Mouse (Mus musculus) heart, embryonic 15.5 days (tissue): ENCODE data around the gene Taf10. TPM values are rescaled to one million over a fixed set of nuclear protein-coding genes. Genes with fewer than 3 reads are reported as not detected.
A peak's percentile ranks its signal among the peaks of the same experiment; 100 is the strongest.
"Not testable (repeated sequence)": the region's sequence is repeated elsewhere in the genome, so short reads cannot be mapped to it uniquely, and the experiment has no call there.

ENCODE experiments used
- ATAC-seq: fragments of 200-750 bp; cut with Nextera tagmentation; replicated peaks from 2 replicates; pipeline ENCODE4 v1.8.0; 2017; ENCODE audit warnings: low read depth, moderate TSS enrichment; ENCODE audit not compliant: insufficient number of reproducible peaks, insufficient read depth, low FRiP score
- H3K27ac ChIP-seq: fragments of 300-500 bp; sonication (generic); 2 replicates; pipeline ENCODE4 v1.5.1; 2015; ENCODE audit warnings: mild to moderate bottlenecking, inconsistent platforms
- H3K27me3 ChIP-seq: fragments of 300-500 bp; sonication (generic); 2 replicates; pipeline ENCODE4 v1.6.1; 2015; ENCODE audit warnings: inconsistent platforms
- H3K36me3 ChIP-seq: fragments of 300-500 bp; sonication (generic); 2 replicates; pipeline ENCODE4 v1.6.1; 2015; ENCODE audit warnings: mild to moderate bottlenecking, inconsistent platforms
- H3K4me1 ChIP-seq: fragments of 300-500 bp; sonication (generic); replicated peaks from 2 replicates; pipeline ENCODE4 v1.6.1; 2015; ENCODE audit warnings: inconsistent platforms
- H3K4me2 ChIP-seq: fragments of 300-500 bp; sonication (generic); 2 replicates; pipeline ENCODE4 v1.6.1; 2015; ENCODE audit warnings: inconsistent platforms, mild to moderate bottlenecking, moderate library complexity
- H3K4me3 ChIP-seq: fragments of 300-500 bp; sonication (generic); 2 replicates; pipeline ENCODE4 v1.5.1; 2015; ENCODE audit warnings: mild to moderate bottlenecking, inconsistent platforms
- H3K9ac ChIP-seq: fragments of 300-500 bp; sonication (generic); 2 replicates; pipeline ENCODE4 v1.6.1; 2015; ENCODE audit warnings: mild to moderate bottlenecking, inconsistent platforms
- H3K9me3 ChIP-seq: fragments of 300-500 bp; sonication (generic); replicated peaks from 2 replicates; pipeline ENCODE4 v1.6.1; 2016; ENCODE audit warnings: inconsistent platforms
- WGBS: fragments of 180-500 bp; shearing (Covaris S2); methylation state at CpG from one replicate; pipeline ENCODE4 v1.1.7; 2015; ENCODE audit warnings: mixed read lengths; 5-methylcytosine and 5-hydroxymethylcytosine counted together
- polyA plus RNA-seq: library from polyadenylated mRNA; unstranded; fragments of >200 nt; fragmentation: Nextera tagmentation; extraction: Ambion mirVana; gene quantifications from 2 replicates; pipeline ENCODE4 v1.2.1, GENCODE M21; 2015

Taf10 gene
- polyA plus RNA-seq, 1 experiment from 2014 or later = 90.0 TPM

GRCm38 (mm10) chr7:105751491-105752433, 7.6 kb upstream of the Taf10 start, which contains the start of gene Tpp1:
Gene Tpp1, minus strand, starts transcription at chr7:105752235.
- Histone ChIP-seq H3K4me1 (peaks cover 8% of the 10 kb centered on the region), H3K4me2 (peak within 1 kb of the TSS; percentile 71), H3K9me3 (no peaks in the 10 kb centered on the region), H3K4me3 (peak within 1 kb of the TSS; percentile 67), H3K27ac (0 out of 2 replicates have a peak within 1 kb of the TSS, but pooled peaks have one; percentile 17), H3K36me3 (peaks cover 29% of the 10 kb centered on the region), H3K27me3 (no peaks in the 10 kb centered on the region), H3K9ac (peak within 1 kb of the TSS; percentile 73)
- 18% methylated on average over 20 of the region's 20 CpGs for WGBS
- ATAC-seq = peak; percentile 91

GRCm38 (mm10) chr7:105747776-105748175, 3.6 kb upstream of the Taf10 start:
- Histone ChIP-seq H3K27ac (no peak overlapping the region), H3K36me3 (peaks cover 22% of the 10 kb centered on the region), H3K4me1 (peaks cover 16% of the 10 kb centered on the region), H3K4me2 (no peak overlapping the region), H3K27me3 (no peaks in the 10 kb centered on the region), H3K9ac (no peak overlapping the region), H3K9me3 (no peaks in the 10 kb centered on the region), H3K4me3 (no peak overlapping the region)
- ATAC-seq = no peak
- WGBS = 78% methylated on average over 2 of the region's 2 CpGs

- ATAC-seq = 0 out of 2 replicates have a peak, but pooled peaks have one; percentile 2
- Histone ChIP-seq H3K4me3 (peak overlapping the region; percentile 77), H3K36me3 (peaks cover 41% of the 10 kb centered on the region), H3K27ac (peak overlapping the region; percentile 79), H3K9ac (peak overlapping the region; percentile 91), H3K4me1 (peaks cover 24% of the 10 kb centered on the region), H3K4me2 (peak overlapping the region; percentile 87)
- 30% methylated on average over 20 of the region's 20 CpGs for WGBS
- H3K9me3 ChIP-seq, H3K27me3 ChIP-seq: not testable (repeated sequence)
Observed at GRCm38 (mm10) chr7:105743246-105743925, 775 bp downstream of the Taf10 start.

GRCm38 (mm10) chr7:105742539-105743215, 1.5 kb downstream of the Taf10 start:
- not testable (repeated sequence) for H3K9ac ChIP-seq, H3K27ac ChIP-seq, H3K27me3 ChIP-seq, ATAC-seq, H3K9me3 ChIP-seq
- H3K4me2 ChIP-seq = peak overlapping the region; percentile 87; the same call in 1 of the 2 replicates
- peaks cover 37% of the 10 kb centered on the region for H3K36me3 ChIP-seq
- H3K4me3 ChIP-seq = peak overlapping the region; percentile 77
- H3K4me1 ChIP-seq = peaks cover 29% of the 10 kb centered on the region
- WGBS = 73% methylated on average over 7 of the region's 7 CpGs

GRCm38 (mm10) chr7:105741978-105742377, 2.2 kb downstream of the Taf10 start:
- Histone ChIP-seq H3K27ac (no peak overlapping the region), H3K4me3 (no peak overlapping the region), H3K9me3 (no peaks in the 10 kb centered on the region), H3K9ac (no peak overlapping the region), H3K4me2 (no peak overlapping the region), H3K36me3 (peaks cover 31% of the 10 kb centered on the region), H3K4me1 (peaks cover 31% of the 10 kb centered on the region), H3K27me3 (no peaks in the 10 kb centered on the region)
- no peak for ATAC-seq
- WGBS = 88% methylated on average over 9 of the region's 9 CpGs

- no peaks in the 10 kb centered on the region for H3K9me3 ChIP-seq
- no peak overlapping the region for H3K9ac ChIP-seq
- peaks cover 31% of the 10 kb centered on the region for H3K4me1 ChIP-seq
- WGBS = 86% methylated on average over 6 of the region's 6 CpGs
- ATAC-seq = no peak
- H3K4me3 ChIP-seq = no peak overlapping the region
- H3K36me3 ChIP-seq = peaks cover 29% of the 10 kb centered on the region
- no peaks in the 10 kb centered on the region for H3K27me3 ChIP-seq
- H3K4me2 ChIP-seq = no peak overlapping the region
- H3K27ac ChIP-seq = no peak overlapping the region
Observed at GRCm38 (mm10) chr7:105740851-105741250, 3.3 kb downstream of the Taf10 start.

- H3K4me1 ChIP-seq = peaks cover 35% of the 10 kb centered on the region
- ATAC-seq = no peak
- H3K4me3 ChIP-seq = no peak overlapping the region
- H3K9ac ChIP-seq = no peak overlapping the region
- H3K4me2 ChIP-seq = no peak overlapping the region
- H3K36me3 ChIP-seq = peaks cover 29% of the 10 kb centered on the region
- H3K9me3 ChIP-seq = no peaks in the 10 kb centered on the region
- peak overlapping the region; percentile 98 for H3K27ac ChIP-seq
- H3K27me3 ChIP-seq = no peaks in the 10 kb centered on the region
- WGBS = 86% methylated on average over 13 of the region's 13 CpGs
Observed at GRCm38 (mm10) chr7:105740089-105740795, 3.9 kb downstream of the Taf10 start.

GRCm38 (mm10) chr7:105738948-105739347, 5.2 kb downstream of the Taf10 start:
- WGBS = 7% methylated on average over 3 of the region's 3 CpGs
- Histone ChIP-seq H3K4me3 (peak overlapping the region; percentile 86), H3K4me1 (peaks cover 42% of the 10 kb centered on the region), H3K9me3 (no peaks in the 10 kb centered on the region), H3K4me2 (peak overlapping the region; percentile 76), H3K36me3 (peaks cover 31% of the 10 kb centered on the region), H3K9ac (peak overlapping the region; percentile 94), H3K27me3 (no peaks in the 10 kb centered on the region), H3K27ac (peak overlapping the region; percentile 98)
- ATAC-seq = peak; percentile 78

- peak overlapping the region; percentile 98 for H3K27ac ChIP-seq
- peak overlapping the region; percentile 76 for H3K4me2 ChIP-seq
- H3K4me1 ChIP-seq = peaks cover 40% of the 10 kb centered on the region
- H3K9me3 ChIP-seq = no peaks in the 10 kb centered on the region
- peak overlapping the region; percentile 86 for H3K4me3 ChIP-seq
- H3K36me3 ChIP-seq = peaks cover 37% of the 10 kb centered on the region
- 27% methylated on average over 2 of the region's 2 CpGs for WGBS
- H3K9ac ChIP-seq = peak overlapping the region; percentile 94
- H3K27me3 ChIP-seq = no peaks in the 10 kb centered on the region
- no peak for ATAC-seq
Observed at GRCm38 (mm10) chr7:105738286-105738685, 5.9 kb downstream of the Taf10 start.

- no peak for ATAC-seq
- peak overlapping the region; percentile 76 for H3K4me2 ChIP-seq
- peaks cover 35% of the 10 kb centered on the region for H3K4me1 ChIP-seq
- peak overlapping the region; percentile 94 for H3K9ac ChIP-seq
- peak overlapping the region; percentile 98 for H3K27ac ChIP-seq
- peak overlapping the region; percentile 86 for H3K4me3 ChIP-seq
- 9% methylated on average over 3 of the region's 3 CpGs for WGBS
- H3K9me3 ChIP-seq = no peaks in the 10 kb centered on the region
- H3K36me3 ChIP-seq = peaks cover 43% of the 10 kb centered on the region
- H3K27me3 ChIP-seq = no peaks in the 10 kb centered on the region
Observed at GRCm38 (mm10) chr7:105737648-105738047, 6.5 kb downstream of the Taf10 start.
